ENCODE assay signal across 8 mouse cellular contexts in genomic region chr6:5496854-5497235, GRCm38 (mm10). TPM values are rescaled to one million over a fixed set of nuclear protein-coding genes. Genes with fewer than 3 reads are reported as not detected.
DNase-seq lines count a peak whose midpoint lies in the region; ATAC-seq lines count a peak whose summit lies in the region.

No protein-coding gene starts in this region.

- no peak overlapping the region for H3K9ac ChIP-seq in kidney, embryonic 15.5 days
- no peak overlapping the region for H3K9ac ChIP-seq in embryonic facial prominence, embryonic 14.5 days (ENCODE audit: low read depth, low read length)
- no peak overlapping the region for H3K9ac ChIP-seq in intestine, embryonic 14.5 days (ENCODE audit: low read length)
- no peak overlapping the region for H3K9ac ChIP-seq in midbrain, embryonic 16.5 days (ENCODE audit: low read depth, low read length)

- DNase-seq in kidney, postnatal 14 days: no peak
- DNase-seq in embryonic facial prominence, embryonic 14.5 days (ENCODE audit: low spot score): no peak
- no peak for DNase-seq in intestine, embryonic 14.5 days (ENCODE audit: low spot score)
- no peak for DNase-seq in cerebellum, postnatal 25 days
- no peak for DNase-seq in left cerebral cortex, postnatal 36 days (ENCODE audit: low spot score in 2 of 2)
- no peak for DNase-seq in spleen, postnatal 10 days (ENCODE audit: low spot score in 2 of 2)

- 48% methylated on average over 3 of the region's 3 CpGs for WGBS in kidney, embryonic 15.5 days
- 31% methylated on average over 3 of the region's 3 CpGs for WGBS in embryonic facial prominence, embryonic 14.5 days
- WGBS in intestine, embryonic 14.5 days: 41% methylated on average over 3 of the region's 3 CpGs
- 52% methylated on average over 3 of the region's 3 CpGs for WGBS in midbrain, embryonic 16.5 days

- H3K27me3 ChIP-seq in kidney, embryonic 15.5 days: no peaks in the 10 kb centered on the region
- H3K27me3 ChIP-seq in embryonic facial prominence, embryonic 14.5 days (replicated peaks; ENCODE audit: control insufficient read depth, insufficient read depth, low read length): no peaks in the 10 kb centered on the region
- H3K27me3 ChIP-seq in intestine, embryonic 14.5 days (replicated peaks; ENCODE audit: control insufficient read depth, insufficient read depth, low read length): no peaks in the 10 kb centered on the region
- peaks cover 3% of the 10 kb centered on the region; the same call in 1 of the 2 replicates for H3K27me3 ChIP-seq in midbrain, embryonic 16.5 days (ENCODE audit: control insufficient read depth, insufficient read depth, low read depth, low read length)

- peak overlapping the region; percentile 98 for H3K4me2 ChIP-seq in kidney, embryonic 15.5 days
- H3K4me2 ChIP-seq in embryonic facial prominence, embryonic 14.5 days (ENCODE audit: low read depth, low read length): peak overlapping the region; percentile 91
- H3K4me2 ChIP-seq in intestine, embryonic 14.5 days (ENCODE audit: low read length): peak overlapping the region; percentile 97
- H3K4me2 ChIP-seq in midbrain, embryonic 16.5 days (ENCODE audit: low read length): peak overlapping the region; percentile 100

- H3K4me3 ChIP-seq in kidney, embryonic 15.5 days (replicated peaks): peak overlapping the region; percentile 62
- peak overlapping the region; percentile 52 for H3K4me3 ChIP-seq in embryonic facial prominence, embryonic 14.5 days (ENCODE audit: low read depth, low read length)
- peak overlapping the region; percentile 55 for H3K4me3 ChIP-seq in intestine, embryonic 14.5 days (ENCODE audit: low read depth, low read length)
- no peak overlapping the region; the same call in 1 of the 2 replicates for H3K4me3 ChIP-seq in midbrain, embryonic 16.5 days (ENCODE audit: low read depth, low read length)

- intact Hi-C loops in left cerebral cortex, postnatal 36 days (cut with DNase I): loop anchor here (10.0 kb wide), 1 partner anchor 82 kb away; no protein-coding TSS in a partner anchor

- peaks cover 7% of the 10 kb centered on the region for H3K4me1 ChIP-seq in kidney, embryonic 15.5 days
- H3K4me1 ChIP-seq in embryonic facial prominence, embryonic 14.5 days (ENCODE audit: control insufficient read depth, insufficient read depth, low read length): no peaks in the 10 kb centered on the region
- no peaks in the 10 kb centered on the region for H3K4me1 ChIP-seq in intestine, embryonic 14.5 days (replicated peaks; ENCODE audit: control insufficient read depth, insufficient read depth, low read length)
- peaks cover 4% of the 10 kb centered on the region; the same call in 1 of the 2 replicates for H3K4me1 ChIP-seq in midbrain, embryonic 16.5 days (ENCODE audit: control insufficient read depth, insufficient read depth, low read length)

- H3K36me3 ChIP-seq in kidney, embryonic 15.5 days: no peaks in the 10 kb centered on the region
- no peaks in the 10 kb centered on the region for H3K36me3 ChIP-seq in embryonic facial prominence, embryonic 14.5 days (ENCODE audit: control insufficient read depth, insufficient read depth, low read length)
- H3K36me3 ChIP-seq in intestine, embryonic 14.5 days (ENCODE audit: control insufficient read depth, insufficient read depth, low read length): no peaks in the 10 kb centered on the region
- H3K36me3 ChIP-seq in midbrain, embryonic 16.5 days (ENCODE audit: control insufficient read depth, insufficient read depth, low read length): no peaks in the 10 kb centered on the region

- ATAC-seq in kidney, embryonic 15.5 days (replicated peaks; ENCODE audit: low FRiP score): no peak
- ATAC-seq in embryonic facial prominence, embryonic 14.5 days (ENCODE audit: low read depth): peak; percentile 14; the same call in 1 of the 2 replicates
- ATAC-seq in intestine, embryonic 14.5 days (replicated peaks; ENCODE audit: low FRiP score, low TSS enrichment, low read depth): no peak
- ATAC-seq in midbrain, embryonic 16.5 days: peak; percentile 31; the same call in 1 of the 2 replicates

- H3K27ac ChIP-seq in kidney, embryonic 15.5 days: peak overlapping the region; percentile 56; the same call in 1 of the 2 replicates
- H3K27ac ChIP-seq in embryonic facial prominence, embryonic 14.5 days (replicated peaks; ENCODE audit: low read depth, low read length): no peak overlapping the region
- no peak overlapping the region for H3K27ac ChIP-seq in intestine, embryonic 14.5 days (ENCODE audit: low read depth)
- H3K27ac ChIP-seq in midbrain, embryonic 16.5 days (ENCODE audit: low read length): no peak overlapping the region

- no peaks in the 10 kb centered on the region for H3K9me3 ChIP-seq in kidney, embryonic 15.5 days (replicated peaks)
- no peaks in the 10 kb centered on the region for H3K9me3 ChIP-seq in embryonic facial prominence, embryonic 14.5 days (ENCODE audit: control insufficient read depth, low read length)
- no peaks in the 10 kb centered on the region for H3K9me3 ChIP-seq in intestine, embryonic 14.5 days (ENCODE audit: control insufficient read depth, low read length)
- no peaks in the 10 kb centered on the region for H3K9me3 ChIP-seq in midbrain, embryonic 16.5 days (replicated peaks; ENCODE audit: control insufficient read depth, low read length, poor library complexity, severe bottlenecking)

RNA-seq across cellular contexts. Expression of gene Pdk4, which starts 0.7 kb away (rescaled TPM):
- polyA plus RNA-seq in kidney, embryonic 15.5 days (2015; fragmentation: Nextera tagmentation; extraction: Ambion mirVana): 2.7 and 3.7 TPM in 2 replicates
- 4.2 and 5.3 TPM in 2 replicates for polyA plus RNA-seq in embryonic facial prominence, embryonic 14.5 days (2014; fragmentation: Nextera tagmentation; extraction: Ambion mirVana)
- 1.5 and 2.0 TPM in 2 replicates for polyA plus RNA-seq in intestine, embryonic 14.5 days (2014; fragmentation: Nextera tagmentation; extraction: Ambion mirVana)
- polyA plus RNA-seq in midbrain, embryonic 16.5 days (2015; fragmentation: Nextera tagmentation; extraction: Ambion mirVana): 1.6 TPM in 2 replicates
- total RNA-seq in left cerebral cortex, postnatal 36 days (2021): 10 to 100 TPM in 1 of 2 experiments, 1 to 10 TPM in 1; 9.4 to 10.4 TPM

Comparison
In these comparisons a context has a peak if more than half of its experiments do, and no peak if none do; other contexts are left out.
1. ATAC-seq: peak in embryonic facial prominence, embryonic 14.5 days (single experiment) and midbrain, embryonic 16.5 days (single experiment); none in kidney, embryonic 15.5 days (single experiment) and intestine, embryonic 14.5 days (single experiment).
2. Peak in every context shown above with its lines, with median percentiles within 50 percentile points of each other: H3K4me2 ChIP-seq.